Mouse (Mus musculus) cerebral cortex, adult 2 months (tissue): ENCODE measurements around the gene Znhit6.

Source experiments
- WGBS: fragments of 180-500 bp; shearing (Covaris S2); methylation state at CpG from one replicate; pipeline ENCODE4 v1.1.7; 2018; 5-methylcytosine and 5-hydroxymethylcytosine counted together

Gene Znhit6

DNA sequence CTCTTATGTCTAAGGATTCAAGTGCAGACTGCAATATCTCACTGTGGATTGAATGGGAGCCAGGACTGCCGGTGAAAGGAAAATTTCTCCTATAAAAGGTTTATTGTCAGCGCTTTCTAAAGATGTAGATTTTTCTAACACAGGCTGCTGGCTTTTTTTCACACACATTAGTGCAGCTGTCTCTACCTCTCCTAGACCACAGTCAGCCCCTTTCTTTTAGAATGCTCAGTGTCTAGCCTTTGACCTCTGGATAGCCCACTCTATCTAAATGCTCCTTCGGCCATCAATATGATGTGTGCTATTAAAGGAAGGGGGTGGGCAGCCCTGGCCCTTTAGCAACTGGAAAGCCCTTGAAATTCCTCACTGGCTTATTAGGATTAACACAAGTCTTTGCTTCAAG, 70.0 kb downstream of the Znhit6 start:
- 46% methylated on average over 3 of the region's 3 CpGs for WGBS

- WGBS = 77% methylated on average over 2 of the region's 2 CpGs
Measured at GRCm38 (mm10) chr3:145646666-145647065, 70.7 kb downstream of the Znhit6 start.

- WGBS = 77% methylated on average over 18 of the region's 18 CpGs
Measured at GRCm38 (mm10) chr3:145647416-145647815, 71.4 kb downstream of the Znhit6 start.

- 12% methylated on average over 26 of the region's 26 CpGs for WGBS
Measured at GRCm38 (mm10) chr3:145648097-145648931, 72.3 kb downstream of the Znhit6 start.

DNA sequence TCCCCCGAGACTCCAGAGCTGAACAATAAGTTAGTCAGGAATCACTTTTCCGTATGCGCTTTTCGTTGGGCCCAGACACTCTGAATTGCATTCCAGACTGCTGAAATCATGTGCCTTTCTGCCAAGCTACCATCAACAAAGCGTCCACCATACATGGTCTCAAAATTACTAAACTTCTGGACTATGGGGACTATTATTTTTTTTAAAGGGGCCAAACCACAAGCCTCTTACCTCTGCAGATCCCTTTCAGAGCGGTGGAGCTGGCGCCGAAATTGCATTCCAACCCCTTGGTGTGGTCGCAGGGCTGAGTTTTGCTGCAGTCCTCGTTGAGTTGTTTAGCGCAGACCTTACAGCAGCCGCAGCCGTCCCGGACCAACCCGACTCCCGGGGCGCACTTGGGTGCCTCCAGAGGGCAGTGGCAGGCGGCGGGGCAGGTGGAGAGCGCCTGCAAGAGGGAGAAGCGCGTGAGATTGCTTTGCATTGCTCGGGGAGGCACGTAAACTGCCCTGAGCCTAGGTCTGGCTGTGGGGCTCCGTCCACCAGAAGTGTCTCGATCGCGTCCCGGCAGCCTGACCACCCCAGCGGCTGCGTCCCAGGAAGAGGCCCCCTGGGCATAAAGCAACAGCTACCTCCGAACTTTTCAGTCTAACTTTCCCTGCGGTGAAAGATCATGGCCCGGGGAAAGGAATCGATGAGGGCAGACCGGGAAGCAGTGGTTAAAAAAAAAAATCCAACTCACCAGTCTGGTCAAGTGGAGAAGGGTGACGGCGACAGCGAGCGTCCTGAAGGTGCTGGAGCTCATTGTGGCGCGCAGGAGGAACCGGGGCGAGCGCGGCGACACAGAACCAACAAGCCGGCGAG, 73.2 kb downstream of the Znhit6 start:
- 4% methylated on average over 49 of the region's 49 CpGs for WGBS

GRCm38 (mm10) chr3:145649852-145650202, 73.8 kb downstream of the Znhit6 start, which contains the start of gene Ccn1:
Gene Ccn1, minus strand, starts transcription at chr3:145649981.
- 0% methylated on average over 29 of the region's 29 CpGs for WGBS

- 1% methylated on average over 18 of the region's 18 CpGs for WGBS
Measured at GRCm38 (mm10) chr3:145650298-145651011, 74.5 kb downstream of the Znhit6 start.

DNA sequence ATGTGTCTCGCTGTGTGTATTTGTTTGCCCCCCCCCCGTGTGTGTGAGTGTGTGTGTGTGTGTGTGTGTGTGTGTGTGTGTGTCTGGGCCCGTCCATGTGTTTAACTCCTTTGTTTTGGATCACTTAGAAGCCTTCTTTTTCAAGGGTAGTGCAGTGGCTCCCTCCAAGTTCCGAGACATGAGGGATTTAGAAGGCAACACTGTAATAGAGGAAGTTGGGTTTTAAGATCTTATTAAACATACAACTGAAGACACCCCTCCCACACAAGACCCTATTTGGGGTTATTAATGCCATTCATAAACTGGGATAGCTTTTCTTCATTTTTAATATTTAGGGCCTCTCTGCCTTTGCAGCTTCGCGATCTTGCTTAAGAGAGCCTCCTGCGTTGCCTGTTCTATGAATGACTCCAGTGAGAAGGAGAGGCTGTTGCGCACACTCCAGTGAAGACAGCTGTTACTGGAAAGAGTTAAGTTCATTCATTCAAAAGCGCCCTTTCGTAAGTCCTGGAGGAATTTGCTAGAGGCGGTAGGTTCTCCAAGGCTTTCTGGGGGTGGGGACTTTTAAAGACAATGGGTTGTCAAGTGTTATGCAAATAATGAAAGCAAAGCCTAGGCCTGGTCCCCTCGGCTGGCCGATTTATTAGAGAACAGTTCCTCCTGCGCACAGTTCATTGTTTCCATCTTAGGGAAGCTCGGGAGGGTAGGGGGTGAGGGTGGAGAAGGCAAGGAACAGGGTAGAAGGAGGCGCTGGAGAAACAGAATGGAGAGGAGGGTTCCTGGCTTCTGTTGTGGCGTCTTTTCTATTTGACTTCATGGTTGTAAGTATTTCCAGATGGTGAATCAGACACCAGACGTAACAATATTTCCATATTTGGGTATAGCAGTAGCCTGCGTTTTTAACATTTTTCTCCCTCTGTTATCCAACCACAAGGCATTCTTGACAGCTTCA, 75.3 kb downstream of the Znhit6 start:
- WGBS = 25% methylated on average over 19 of the region's 19 CpGs

DNA sequence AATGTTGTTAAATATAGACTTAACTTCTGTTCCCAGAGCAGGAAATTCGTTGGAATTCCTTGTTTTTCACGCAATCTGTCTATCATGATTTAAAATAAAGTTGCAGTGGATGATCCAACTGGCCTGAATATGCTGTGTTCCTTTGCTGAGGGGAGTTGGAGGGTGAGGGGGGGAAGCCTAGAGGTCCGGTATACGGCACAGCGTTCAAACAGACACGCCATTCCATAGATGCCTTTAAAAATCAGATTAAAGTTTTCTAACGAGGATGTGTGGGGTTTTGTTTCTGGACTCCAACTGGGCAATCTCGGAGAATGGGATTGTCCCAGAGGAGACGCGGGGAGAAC, 75.9 kb downstream of the Znhit6 start:
- WGBS = 30% methylated on average over 10 of the region's 10 CpGs

GRCm38 (mm10) chr3:145652322-145653131, 76.5 kb downstream of the Znhit6 start:
- 22% methylated on average over 20 of the region's 20 CpGs for WGBS

GRCm38 (mm10) chr3:145653191-145653940, 77.4 kb downstream of the Znhit6 start:
- 3% methylated on average over 53 of the region's 53 CpGs for WGBS

DNA sequence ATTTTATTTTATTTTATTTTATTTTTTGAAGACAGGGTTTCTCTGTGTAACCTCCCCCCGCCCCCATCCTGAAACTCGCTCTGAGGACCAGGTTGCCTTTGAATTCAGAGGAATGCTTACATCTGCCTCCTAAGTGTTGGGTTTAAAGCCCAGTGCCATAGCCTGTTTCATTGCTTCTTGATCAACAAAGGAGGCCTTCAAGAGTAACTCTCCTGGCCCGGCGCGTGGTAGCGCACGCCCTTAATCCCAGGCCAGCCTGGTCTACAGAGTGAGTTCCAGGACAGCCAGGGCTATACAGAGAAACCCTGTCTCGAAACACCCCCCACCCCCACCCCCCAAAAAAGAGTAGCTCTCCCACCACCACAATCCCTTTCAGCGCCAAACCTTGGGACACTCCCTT, 78.0 kb downstream of the Znhit6 start:
- 93% methylated on average over 9 of the region's 9 CpGs for WGBS
